In the genomic region with DNA sequence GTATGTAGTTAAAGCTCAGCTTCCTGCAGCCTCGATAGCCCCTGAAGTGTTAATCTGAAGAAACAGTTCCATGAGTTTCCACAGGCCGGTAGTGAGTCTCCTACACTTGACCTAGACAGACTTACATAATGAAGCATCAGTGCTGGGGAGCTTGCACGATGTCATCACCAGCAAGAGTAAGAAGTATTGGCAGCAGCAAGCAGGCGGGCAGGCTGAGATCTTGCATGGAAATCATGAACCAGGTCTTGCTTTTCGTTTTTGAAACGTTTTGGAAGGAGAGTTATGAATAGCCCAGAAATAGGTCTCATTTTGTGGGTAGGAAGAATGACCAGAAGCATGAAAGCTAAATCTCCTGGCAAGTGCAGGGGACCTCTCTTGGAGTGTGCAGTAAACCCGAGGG, we compare ENCODE assay signal across 9 mouse cellular contexts. TPM values are rescaled to one million over a fixed set of nuclear protein-coding genes. Genes with fewer than 3 reads are reported as not detected.
A peak's percentile ranks its signal among the peaks of the same experiment; 100 is the strongest.
DNase-seq lines count a peak whose midpoint lies in the region; ATAC-seq and TF ChIP-seq lines count a peak whose summit lies in the region.
"Had no signal": no experiment of that assay in that cellular context is flagged by ENCODE, and none has a peak within 500 bp of the region (broad histone marks: within the 10 kb centered on the region; RNA-seq: fewer than 3 reads in every experiment).

A gene (minus strand): TSS at position 130 of the 400 bp plus-strand sequence.

- peak within 1 kb of the TSS; percentile 57 for H3K4me2 ChIP-seq in forebrain, embryonic 15.5 days (replicated peaks)
- H3K4me2 ChIP-seq in neural tube, embryonic 14.5 days (ENCODE audit: low read depth, low read length) = peak within 1 kb of the TSS; percentile 53

- peak within 1 kb of the TSS; percentile 0 to 13; a peak in 2 of 4 replicates for H3K4me3 ChIP-seq in ES-E14 (ENCODE audit: insufficient read depth in 1 of 2, low read depth in 1 of 2, low read length in 2 of 2, poor library complexity in 1 of 2, severe bottlenecking in 1 of 2)
- peak within 1 kb of the TSS; percentile 38 for H3K4me3 ChIP-seq in forebrain, embryonic 15.5 days
- H3K4me3 ChIP-seq in left cerebral cortex, adult 2 months = peak within 1 kb of the TSS; percentile 54
- H3K4me3 ChIP-seq in neural tube, embryonic 14.5 days (ENCODE audit: low read depth, low read length) = peak within 1 kb of the TSS; percentile 25

- peaks cover 0 to 2% of the 10 kb centered on the region in 2 experiments; a peak in 1 of 4 replicates for H3K4me1 ChIP-seq in ES-E14 (ENCODE audit: control insufficient read depth in 2 of 2, insufficient read depth in 2 of 2, low read length in 2 of 2, poor library complexity in 1 of 2)
- H3K4me1 ChIP-seq in forebrain, embryonic 15.5 days = peaks cover 9% of the 10 kb centered on the region
- H3K4me1 ChIP-seq in neural tube, embryonic 14.5 days (ENCODE audit: control insufficient read depth, insufficient read depth, low read length) = no peaks in the 10 kb centered on the region

- no peak within 1 kb of the TSS for H3K9ac ChIP-seq in ES-E14 (ENCODE audit: insufficient read depth, low read depth, low read length, poor library complexity, severe bottlenecking)
- peak within 1 kb of the TSS; percentile 37 for H3K9ac ChIP-seq in forebrain, embryonic 15.5 days (replicated peaks)
- peak within 1 kb of the TSS; percentile 0; the same call in 1 of the 2 replicates for H3K9ac ChIP-seq in neural tube, embryonic 14.5 days (replicated peaks; ENCODE audit: low read depth, low read length)

- DNase-seq in ES-E14 (ENCODE audit: low read depth, low spot score) = no peak
- peak; percentile 47 for DNase-seq in brain, embryonic 14.5 days (ENCODE audit: low read depth)
- DNase-seq in left cerebral cortex, adult 2 months (ENCODE audit: extremely low spot score in 1 of 2, low spot score in 2 of 2) = peak; percentile 19 to 27
- no peak for DNase-seq in spleen, postnatal 36 days (ENCODE audit: low spot score in 2 of 2)
- no peak for DNase-seq in adrenal gland, postnatal 10 days
- DNase-seq in gastrocnemius, postnatal 14 days = no peak

- H3K9me3 ChIP-seq in ES-E14 (ENCODE audit: control insufficient read depth, insufficient read depth, low read depth, low read length) = no peaks in the 10 kb centered on the region
- no peaks in the 10 kb centered on the region for H3K9me3 ChIP-seq in forebrain, embryonic 15.5 days
- H3K9me3 ChIP-seq in neural tube, embryonic 14.5 days (ENCODE audit: control insufficient read depth, low read length) = no peaks in the 10 kb centered on the region

- no peak for TF ChIP-seq CTCF in brain, embryonic 14.5 days (IDR thresholded peaks at IDR 0.05; ENCODE audit: borderline replicate concordance, extremely low read depth, insufficient read depth, insufficient read length)
- TF ChIP-seq CTCF in left cerebral cortex, adult 2 months (IDR thresholded peaks at IDR 0.05) = no peak

- peak; percentile 53; the same call in 1 of the 2 replicates for ATAC-seq in forebrain, embryonic 15.5 days (replicated peaks)
- no peak; the same call in 1 of the 2 replicates for ATAC-seq in neural tube, embryonic 14.5 days (ENCODE audit: low read depth)

- in situ Hi-C loops in ES-E14 (cut with MboI; ENCODE audit: low sequenced_read_pairs in 2 of 2, unreplicated experiment in 2 of 2) = no loop called here

- 17% methylated on average over 7 of the region's 7 CpGs for whole genome bisulfite sequencing in forebrain, embryonic 15.5 days
- WGBS in neural tube, embryonic 14.5 days = 6% methylated on average over 7 of the region's 7 CpGs

- H3K27me3 ChIP-seq in forebrain, embryonic 15.5 days = no peaks in the 10 kb centered on the region
- H3K27me3 ChIP-seq in neural tube, embryonic 14.5 days (ENCODE audit: control insufficient read depth, insufficient read depth, low read length) = no peaks in the 10 kb centered on the region

- intact Hi-C loops in left cerebral cortex, adult 2 months (cut with DNase I) = loop anchor here (2.0 kb wide), 1 partner anchor 32 kb away; no protein-coding TSS in a partner anchor
- intact Hi-C loops in gastrocnemius, postnatal 14 days (cut with DNase I; ENCODE audit: low total_unique reads) = no loop called here

- no peak within 1 kb of the TSS for H3K27ac ChIP-seq in ES-E14 (ENCODE audit: insufficient read depth, low read depth, low read length, poor library complexity, severe bottlenecking)
- H3K27ac ChIP-seq in forebrain, embryonic 15.5 days (replicated peaks) = no peak within 1 kb of the TSS
- H3K27ac ChIP-seq in left cerebral cortex, adult 2 months = peak within 1 kb of the TSS; percentile 85
- no peak within 1 kb of the TSS for H3K27ac ChIP-seq in neural tube, embryonic 14.5 days (ENCODE audit: low read depth, low read length)

- no peak for TF ChIP-seq POLR2A in brain, embryonic 14.5 days (IDR thresholded peaks at IDR 0.05; ENCODE audit: borderline replicate concordance, extremely low read depth, insufficient read depth, insufficient read length, poor library complexity, severe bottlenecking)

- H3K36me3 ChIP-seq in ES-E14 (ENCODE audit: control insufficient read depth, insufficient read depth, low read length, poor library complexity, severe bottlenecking) = no peaks in the 10 kb centered on the region
- no peaks in the 10 kb centered on the region for H3K36me3 ChIP-seq in forebrain, embryonic 15.5 days
- H3K36me3 ChIP-seq in neural tube, embryonic 14.5 days (ENCODE audit: control insufficient read depth, insufficient read depth, low read length) = no peaks in the 10 kb centered on the region

TF ChIP-seq in ES-E14, 5 proteins besides CTCF, POLR2A, EP300 and RAD21:
- TF ChIP-seq ZNF384 (IDR thresholded peaks at IDR 0.05; ENCODE audit: low read depth, low read length) (no peak), CHD2 (IDR thresholded peaks at IDR 0.05; ENCODE audit: low read depth, low read length) (no peak), HCFC1 (IDR thresholded peaks at IDR 0.05; ENCODE audit: borderline replicate concordance, insufficient read depth, low read length) (no peak), MAFK (IDR thresholded peaks at IDR 0.05; ENCODE audit: insufficient read depth, low read depth, low read length) (no peak), ZC3H11A (IDR thresholded peaks at IDR 0.05; ENCODE audit: borderline replicate concordance, low read depth, low read length) (no peak)

RNA-seq across cellular contexts. Expression of the gene that starts here (rescaled TPM):
- 0.11 and 0.13 TPM in 2 replicates for total RNA-seq in ES-E14 (2012; rRNA removed)
- 13.6 and 14.0 TPM in 2 replicates for polyA plus RNA-seq in brain, embryonic 14.5 days (2012; rRNA removed)
- polyA plus RNA-seq in forebrain, embryonic 15.5 days (2015; fragmentation: Nextera tagmentation; extraction: Ambion mirVana) = 11.7 and 12.6 TPM in 2 replicates
- total RNA-seq in left cerebral cortex, adult 2 months (2021) = 100 to 1,000 TPM; 114 to 121 TPM
- 23.9 and 30.8 TPM in 2 replicates for polyA plus RNA-seq in neural tube, embryonic 14.5 days (2014; fragmentation: Nextera tagmentation; extraction: Ambion mirVana)
- total RNA-seq in adrenal gland, postnatal 10 days (2021) = under 1 TPM; 0.12 to 0.42 TPM
- under 1 TPM in 1 of 2 experiments, not detected in 1; 0.07 TPM for total RNA-seq in gastrocnemius, postnatal 14 days (2021)
- polyA plus RNA-seq: liver, embryonic 16.5 days had no signal

Comparison
In these comparisons a context has a peak if more than half of its experiments do, and no peak if none do; other contexts are left out.
1. RNA of the gene that starts here (total RNA-seq): 114 to 121 TPM in left cerebral cortex, adult 2 months; 0.12 to 0.42 TPM in adrenal gland, postnatal 10 days, 0.11 to 0.13 TPM in ES-E14 and 0.07 TPM in gastrocnemius, postnatal 14 days; every median in the first group is over 10 times any median in the second.
2. DNase-seq: peak in brain, embryonic 14.5 days (single experiment) and left cerebral cortex, adult 2 months (2 of 2); none in ES-E14 (single experiment), spleen, postnatal 36 days (0 of 2), adrenal gland, postnatal 10 days (single experiment) and gastrocnemius, postnatal 14 days (single experiment).
3. Peak in every context shown above with its lines, with median percentiles within 50 percentile points of each other: H3K4me3 ChIP-seq.